Mouse (Mus musculus) telencephalon, adult 2 months (tissue): ENCODE data around the gene Kif26a.

Experiments used
- DNase-seq: peaks from one replicate; pipeline ENCODE4 v3.0.0-alpha.2; 2011; ENCODE audit warnings: low read depth, low spot score

Gene Kif26a

DNA sequence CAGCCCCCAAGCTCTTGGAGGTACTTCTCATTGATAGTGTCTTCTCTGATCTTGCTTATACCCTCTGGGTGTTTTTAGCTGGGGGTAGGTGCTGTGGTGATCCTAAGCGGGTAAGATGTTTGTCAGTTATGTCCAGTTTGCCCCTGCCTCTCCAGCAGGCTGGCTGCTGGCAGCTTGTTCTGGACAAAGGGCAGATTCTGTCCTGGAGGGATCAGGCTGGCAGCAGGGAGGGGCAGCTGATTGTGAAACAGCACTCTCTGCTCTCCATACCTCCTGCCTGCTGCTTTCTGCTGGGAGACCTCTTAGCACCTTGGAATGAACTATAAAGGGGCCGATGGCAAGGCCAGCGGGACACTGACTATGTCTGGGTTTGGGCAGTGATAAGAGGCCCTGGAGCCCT, 71.7 kb downstream of the Kif26a start:
- DNase-seq = no peak

DNA sequence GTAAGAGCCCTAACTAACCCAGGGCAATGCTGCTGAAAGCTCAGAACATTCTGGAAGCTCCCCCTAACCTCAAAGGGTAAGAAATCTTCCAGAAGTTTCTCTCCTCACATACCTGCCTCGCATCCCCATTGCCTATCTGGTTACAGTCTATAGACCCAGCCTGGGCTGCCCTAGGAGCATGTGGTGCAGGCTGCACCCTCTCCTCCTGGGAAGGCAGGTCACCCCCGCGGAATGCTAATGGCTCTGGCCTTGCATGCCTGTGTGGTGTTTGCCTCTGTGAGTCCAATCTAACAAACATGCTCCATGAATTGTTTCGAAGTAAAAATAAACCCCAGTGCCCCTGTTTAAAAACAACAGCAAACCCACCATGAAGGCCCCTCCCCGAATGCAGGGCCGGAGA, 75.3 kb downstream of the Kif26a start:
- no peak for DNase-seq

DNA sequence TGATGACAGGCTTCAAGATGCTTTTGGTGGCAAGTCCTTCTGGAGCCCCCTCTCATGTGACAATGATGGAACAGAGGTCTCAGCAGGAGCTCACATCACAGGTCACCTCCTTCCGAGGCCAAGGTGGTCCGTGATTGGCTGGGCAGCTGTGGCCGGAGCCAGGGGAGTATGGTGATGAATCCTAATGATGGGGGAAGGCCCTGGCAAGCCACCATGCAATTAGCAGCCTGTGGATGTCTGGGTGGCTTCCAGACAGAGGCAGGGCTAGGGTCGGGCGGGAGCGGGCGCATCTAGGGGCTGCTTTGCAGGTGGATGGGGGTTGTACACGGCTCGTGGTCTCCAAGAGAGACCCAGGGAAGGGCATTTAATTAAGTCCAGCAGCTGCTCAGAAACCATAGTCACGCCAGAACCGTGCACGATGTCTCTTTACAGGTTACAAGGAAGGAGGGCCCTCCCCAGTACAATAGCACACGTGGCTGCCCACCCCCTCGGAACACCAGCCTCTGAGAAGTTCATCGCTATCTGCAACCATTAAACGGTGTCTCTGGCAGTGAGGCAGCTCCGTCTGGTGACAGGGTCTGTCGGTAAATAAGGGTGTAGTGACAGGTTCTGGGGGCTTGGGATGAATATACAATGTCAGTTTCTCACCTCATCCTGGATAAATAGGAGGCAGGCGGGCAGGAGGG, 75.9 kb downstream of the Kif26a start:
- no peak for DNase-seq

DNA sequence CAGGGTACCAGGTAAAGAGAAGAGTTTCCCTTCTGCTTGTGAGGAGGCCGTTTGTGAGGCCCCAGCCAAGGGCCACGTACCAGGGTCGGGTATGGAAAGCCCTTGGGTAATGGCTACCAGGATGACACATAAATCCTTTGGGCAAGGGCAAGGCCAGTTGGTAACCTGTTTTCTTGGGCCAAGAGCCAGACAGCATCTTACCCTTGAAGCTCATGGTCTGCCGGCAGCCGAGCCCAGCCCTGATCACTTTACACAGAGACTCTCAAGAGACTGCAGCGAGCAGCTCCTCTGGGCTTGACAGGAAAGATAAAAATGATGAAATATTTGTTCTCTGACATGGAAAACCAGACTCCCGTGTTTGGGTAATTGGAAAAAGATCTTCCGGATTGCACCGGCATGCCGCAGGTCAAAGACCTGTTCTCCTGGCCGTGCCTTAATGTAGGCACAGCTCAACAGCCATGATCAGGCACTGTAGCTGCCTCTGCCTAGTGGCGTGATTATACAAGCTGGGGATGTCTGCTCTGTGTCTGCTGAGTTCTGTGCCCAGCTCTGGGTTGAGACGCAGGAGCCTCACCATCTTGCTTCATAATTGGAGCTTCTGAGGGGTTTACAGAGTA, 77.8 kb downstream of the Kif26a start:
- no peak for DNase-seq

DNA sequence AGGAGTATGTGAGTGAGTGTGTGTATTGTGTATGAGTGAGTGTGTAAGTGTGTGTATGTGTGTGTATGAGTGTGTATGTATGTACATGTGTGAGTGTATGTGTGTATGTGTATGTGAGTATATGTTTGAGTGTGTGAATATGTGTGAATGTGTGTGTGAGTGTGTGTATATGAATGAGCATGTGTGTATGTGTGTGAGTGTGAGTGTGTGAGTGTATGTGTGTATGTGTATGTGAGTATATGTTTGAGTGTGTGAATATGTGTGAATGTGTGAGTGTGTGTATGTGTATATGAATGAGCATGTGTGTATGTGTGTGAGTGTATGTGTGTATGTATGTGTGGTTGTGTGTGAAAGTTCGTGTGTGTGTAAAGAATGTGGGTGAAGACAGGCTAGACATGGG, 80.2 kb downstream of the Kif26a start:
- DNase-seq = no peak

DNA sequence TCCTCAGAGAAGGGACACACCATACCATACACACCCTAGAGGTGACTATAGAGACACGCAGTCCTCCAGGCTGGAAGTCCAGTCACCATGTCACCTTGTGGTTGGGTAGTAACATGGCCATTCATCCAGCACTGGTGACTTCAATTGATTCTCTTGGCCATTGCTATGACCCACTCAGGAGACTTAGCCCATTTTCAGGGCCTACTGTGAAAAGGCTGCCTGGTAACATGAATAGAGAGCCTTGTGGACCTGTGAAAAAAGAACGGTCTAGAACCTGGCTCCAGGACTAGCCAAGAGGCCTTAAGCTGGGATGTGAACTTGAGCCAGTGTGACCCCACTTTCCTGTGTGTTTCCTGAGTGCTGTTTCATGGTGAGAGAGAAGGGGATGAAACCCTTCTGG, 80.6 kb downstream of the Kif26a start:
- DNase-seq = no peak

DNA sequence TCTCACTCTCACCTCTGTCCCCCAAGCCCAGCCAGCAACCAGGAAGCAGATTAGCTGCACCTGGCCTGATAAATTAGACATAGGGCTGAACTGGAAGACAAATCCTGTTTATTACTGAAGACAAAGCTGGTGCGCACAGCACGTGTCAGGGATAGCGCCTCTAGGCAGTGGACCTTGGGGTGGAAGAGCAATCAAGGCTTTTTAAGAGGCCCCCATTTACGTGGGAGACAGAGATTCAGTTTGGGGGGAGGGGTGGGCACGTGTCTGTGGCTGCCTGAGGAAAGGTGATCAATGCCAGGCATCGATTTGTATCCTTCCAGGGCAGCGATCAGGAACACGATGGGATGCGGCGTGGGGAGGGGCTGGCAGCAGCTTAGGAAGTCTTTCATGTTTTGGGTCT, 83.1 kb downstream of the Kif26a start:
- DNase-seq = no peak

DNA sequence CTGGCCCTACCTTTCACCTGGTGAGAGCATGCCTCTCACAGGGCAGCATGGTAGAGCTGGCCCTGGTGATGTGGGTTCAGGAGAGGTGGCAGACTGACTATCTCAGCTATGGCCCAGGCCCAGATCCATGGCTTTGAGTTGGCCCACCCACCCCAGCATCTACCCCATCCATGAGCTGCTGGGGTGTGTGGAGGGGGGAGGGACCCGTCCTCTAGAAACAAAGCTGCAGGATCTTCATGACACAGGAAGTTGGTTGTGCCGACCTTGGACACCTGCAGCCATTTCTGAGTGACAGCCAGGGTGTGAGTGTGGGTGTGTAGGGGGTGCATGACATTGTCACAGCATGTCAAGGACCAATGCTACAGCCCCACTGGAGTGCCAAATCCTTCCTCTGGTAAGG, 84.2 kb downstream of the Kif26a start:
- no peak for DNase-seq
